Mouse (Mus musculus): Measurements from ENCODE around the gene Card11.

Card11 gene

GRCm38 (mm10) chr5:140852435-140852996 is 147.9 kb downstream of the Card11 start:
- no peak for DNase-seq (ENCODE audit: low spot score in 2 of 2)

- no peak for DNase-seq (ENCODE audit: low spot score in 2 of 2)
Observed at GRCm38 (mm10) chr5:140847300-140847729, 153.1 kb downstream of the Card11 start.

DNA sequence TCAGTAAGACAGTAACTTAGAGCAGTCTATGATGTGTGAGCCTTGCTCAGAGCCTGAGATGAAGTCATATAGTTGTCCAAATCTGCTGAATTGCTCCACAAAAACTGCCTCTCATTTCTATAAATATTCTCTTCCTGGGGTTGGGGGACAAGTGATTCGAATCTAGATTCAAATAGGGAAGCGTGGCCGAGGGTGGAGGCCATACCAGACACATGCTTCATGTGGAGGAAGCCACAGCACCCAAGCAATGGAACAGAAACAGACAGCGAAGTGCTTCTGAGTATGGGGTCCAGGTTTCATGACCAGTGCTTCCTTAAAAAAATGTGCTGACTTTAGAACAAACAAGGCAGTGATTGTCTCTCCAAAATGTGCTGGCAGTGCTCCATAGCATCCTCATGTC is 158.4 kb downstream of the Card11 start:
- DNase-seq (ENCODE audit: low spot score in 2 of 2) = no peak

GRCm38 (mm10) chr5:140831064-140831431 is 169.3 kb downstream of the Card11 start:
- no peak for DNase-seq (ENCODE audit: low spot score in 2 of 2)

- DNase-seq (ENCODE audit: low spot score in 2 of 2) = peak; percentile 94 to 96
Observed at GRCm38 (mm10) chr5:140830314-140831063, 169.9 kb downstream of the Card11 start, which contains the start of gene Gna12. Gene Gna12 (minus strand): TSS chr5:140830431.

GRCm38 (mm10) chr5:140829911-140830294 is 170.5 kb downstream of the Card11 start:
- DNase-seq (ENCODE audit: low spot score in 2 of 2) = peak; percentile 17 to 39

DNA sequence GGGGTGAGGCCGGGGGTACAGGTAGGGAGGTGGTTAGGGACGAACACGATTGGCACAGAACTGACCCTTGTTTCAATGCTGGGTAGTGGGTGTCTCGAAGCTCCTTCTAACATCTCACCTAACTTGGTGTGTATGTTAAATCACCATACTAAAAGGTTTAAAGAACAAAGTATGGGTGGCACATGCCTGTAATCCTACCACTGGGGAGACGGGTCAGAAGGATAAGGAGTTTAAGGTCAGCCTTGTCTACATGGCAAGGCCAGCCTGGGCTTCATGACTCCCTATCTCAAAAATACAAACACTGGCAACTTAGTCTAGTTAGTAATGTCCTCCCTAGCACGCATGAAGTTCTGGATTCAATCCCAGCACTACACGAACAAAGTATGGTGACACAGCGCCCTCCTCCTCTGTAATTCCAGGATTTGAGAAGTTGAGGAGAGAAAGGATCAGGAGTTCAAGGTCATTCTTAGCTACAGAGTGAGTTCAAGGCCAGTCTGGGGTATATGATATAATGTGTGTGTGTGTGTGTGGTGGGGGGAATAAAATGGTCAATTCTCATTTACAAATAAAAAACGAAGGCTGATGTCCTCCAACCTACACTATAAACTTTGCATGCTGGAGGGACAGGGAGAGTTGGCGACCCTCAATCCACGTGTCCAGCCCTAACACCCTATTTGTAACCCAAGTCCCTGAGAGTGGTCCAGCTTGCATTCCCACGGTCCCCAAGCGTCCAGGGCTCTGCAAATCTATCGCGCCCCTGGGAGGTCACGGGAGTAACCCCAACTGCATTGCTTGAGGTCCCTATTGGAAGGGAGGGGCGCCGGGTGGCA is 171.1 kb downstream of the Card11 start:
- DNase-seq (ENCODE audit: low spot score in 2 of 2) = no peak

GRCm38 (mm10) chr5:140828363-140828762 is 172.0 kb downstream of the Card11 start:
- no peak for DNase-seq (ENCODE audit: low spot score in 2 of 2)

DNA sequence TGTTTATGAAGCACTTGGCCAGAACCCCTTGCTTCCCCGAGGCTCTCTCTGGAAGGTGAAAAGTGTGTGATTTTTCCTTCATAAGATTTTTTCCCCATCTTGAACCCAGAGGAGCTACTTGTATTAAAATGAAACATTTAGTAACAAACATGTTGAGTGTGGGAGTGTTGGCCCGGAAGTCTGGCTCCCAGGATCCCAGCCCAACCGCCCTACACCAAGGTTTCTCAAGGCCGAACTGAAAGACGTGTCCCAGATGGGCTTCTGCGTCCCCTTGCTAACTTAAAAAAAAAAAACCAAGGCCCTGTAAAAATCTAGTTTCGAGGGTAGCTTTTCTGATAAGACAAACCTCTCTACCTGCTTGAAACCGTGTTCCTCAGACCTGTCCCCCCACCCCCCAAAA is 172.5 kb downstream of the Card11 start:
- DNase-seq (ENCODE audit: low spot score in 2 of 2) = no peak

- no peak for DNase-seq (ENCODE audit: low spot score in 2 of 2)
Observed at GRCm38 (mm10) chr5:140827413-140827812, 173.0 kb downstream of the Card11 start.

GRCm38 (mm10) chr5:140826796-140827195 is 173.6 kb downstream of the Card11 start:
- no peak for DNase-seq (ENCODE audit: low spot score in 2 of 2)

DNA sequence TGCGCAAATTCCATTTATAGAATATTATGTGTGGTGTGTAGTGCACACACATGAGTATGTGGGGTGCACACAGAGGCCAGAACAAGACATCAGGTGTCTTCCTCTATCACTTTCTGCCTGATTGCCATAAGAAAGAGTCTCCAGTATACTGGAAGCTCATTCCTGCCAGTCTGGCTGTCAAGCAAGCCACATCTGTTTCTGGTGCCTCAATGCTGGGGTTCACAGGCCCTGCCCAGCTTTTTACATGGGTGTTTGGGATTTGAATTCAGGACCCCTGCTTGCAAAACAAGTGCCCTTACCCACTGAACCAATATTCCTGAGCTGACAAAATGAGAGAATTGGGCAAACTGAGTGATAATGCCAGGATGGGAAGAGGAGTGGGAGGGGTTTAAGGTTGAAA is 174.3 kb downstream of the Card11 start:
- no peak for DNase-seq (ENCODE audit: low spot score in 2 of 2)

DNA sequence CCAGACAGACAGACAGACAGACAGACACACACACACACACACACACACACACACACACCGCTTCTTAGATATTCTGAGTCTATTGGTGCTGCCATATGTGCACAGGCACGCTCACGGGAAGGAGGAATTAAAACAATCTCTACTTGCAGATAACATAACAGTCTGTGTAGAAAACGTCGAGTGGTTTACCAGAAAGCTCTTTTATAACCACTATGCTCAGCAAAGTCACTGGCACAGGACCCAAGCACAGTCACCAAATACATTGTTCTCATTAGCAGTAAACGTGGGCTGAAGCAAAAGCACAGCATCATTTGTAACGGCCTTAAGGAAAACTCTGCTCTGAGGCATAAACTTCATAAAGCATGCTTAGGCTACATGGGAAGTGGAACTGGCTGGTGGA is 176.3 kb downstream of the Card11 start:
- DNase-seq (ENCODE audit: low spot score in 2 of 2) = no peak

GRCm38 (mm10) chr5:140823386-140823785 is 177.0 kb downstream of the Card11 start:
- no peak for DNase-seq (ENCODE audit: low spot score in 2 of 2)
